Mouse (Mus musculus) monocyte, adult 2 months (primary cell): ENCODE data around the gene Gabrb2.

Experiments used
- DNase-seq, 2 experiments: peaks; one replicate each; pipeline ENCODE4 v3.0.0; 2022; ENCODE audit warnings: low spot score in 2 of 2, low read depth in 1 of 2

Gabrb2 gene

GRCm38 (mm10) chr11:42418996-42419782, at the start of gene Gabrb2:
Gabrb2 (plus strand) TSS chr11:42419757.
- no peak for DNase-seq

DNA sequence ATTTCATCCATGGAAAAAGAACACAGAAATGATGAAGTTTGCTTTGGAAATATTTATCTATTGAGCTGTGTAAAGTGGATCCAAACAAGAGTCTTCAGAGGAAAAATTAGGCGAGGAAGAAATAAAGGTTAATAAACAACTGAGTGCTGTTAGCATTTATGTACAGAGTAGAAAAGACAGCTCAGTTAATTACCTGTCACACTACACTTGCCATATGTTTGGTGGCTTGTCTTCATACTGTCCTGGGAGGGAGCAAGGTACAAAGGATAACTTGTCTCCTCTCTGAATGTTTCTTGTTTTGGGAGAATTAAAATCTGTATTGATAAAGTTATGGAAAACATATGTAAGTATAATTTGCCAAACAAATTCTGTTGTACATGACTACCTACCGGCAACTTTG, 40.6 kb upstream of the Gabrb2 start:
- DNase-seq, result no peak

- DNase-seq, result no peak
Measured at GRCm38 (mm10) chr11:42386486-42386885, 33.1 kb upstream of the Gabrb2 start.

GRCm38 (mm10) chr11:42390682-42391290, 28.8 kb upstream of the Gabrb2 start:
- no peak for DNase-seq

GRCm38 (mm10) chr11:42393451-42393850, 26.1 kb upstream of the Gabrb2 start:
- DNase-seq, result no peak

DNA sequence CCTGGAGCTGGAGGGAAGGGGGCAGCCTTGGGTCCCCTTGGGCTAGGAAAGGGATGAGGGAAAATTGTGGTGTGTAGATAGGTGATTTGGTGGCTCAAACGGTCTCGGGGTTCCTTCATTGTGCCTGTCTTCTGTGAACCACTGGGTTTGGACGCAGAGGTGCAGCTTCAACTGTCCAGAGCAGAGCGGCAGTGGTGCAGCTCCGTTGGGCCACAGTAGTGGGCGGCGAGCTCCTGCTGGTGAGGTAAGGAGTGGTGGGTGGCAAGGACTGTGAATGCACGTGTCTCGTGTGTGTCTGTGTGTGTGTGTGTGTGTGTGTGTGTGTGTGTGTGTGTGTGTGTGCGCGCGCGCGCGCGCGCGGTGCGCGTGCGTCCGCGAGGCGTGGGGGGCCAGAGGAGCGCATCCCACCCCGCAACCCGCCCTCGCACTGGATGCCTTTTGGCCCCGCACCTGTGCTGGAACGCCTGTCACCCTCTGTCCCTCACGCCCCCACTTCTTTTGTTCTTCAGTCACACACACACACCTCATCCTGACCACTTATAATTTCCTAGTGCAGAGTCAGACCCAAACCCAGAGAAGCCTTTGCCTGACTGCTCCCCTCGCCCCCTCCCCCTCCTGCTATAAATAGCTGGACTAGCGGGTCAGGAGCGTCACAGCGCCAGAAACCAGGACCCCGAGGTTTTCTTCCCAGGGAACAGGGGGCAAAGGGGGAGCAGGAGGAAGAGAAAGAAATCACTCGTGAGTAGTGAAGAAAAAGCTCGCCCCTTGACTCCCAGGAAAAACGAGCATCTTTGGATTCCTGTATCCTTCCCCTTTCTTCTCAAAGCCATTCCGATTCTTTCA, 455 bp downstream of the Gabrb2 start:
- DNase-seq, result no peak

DNA sequence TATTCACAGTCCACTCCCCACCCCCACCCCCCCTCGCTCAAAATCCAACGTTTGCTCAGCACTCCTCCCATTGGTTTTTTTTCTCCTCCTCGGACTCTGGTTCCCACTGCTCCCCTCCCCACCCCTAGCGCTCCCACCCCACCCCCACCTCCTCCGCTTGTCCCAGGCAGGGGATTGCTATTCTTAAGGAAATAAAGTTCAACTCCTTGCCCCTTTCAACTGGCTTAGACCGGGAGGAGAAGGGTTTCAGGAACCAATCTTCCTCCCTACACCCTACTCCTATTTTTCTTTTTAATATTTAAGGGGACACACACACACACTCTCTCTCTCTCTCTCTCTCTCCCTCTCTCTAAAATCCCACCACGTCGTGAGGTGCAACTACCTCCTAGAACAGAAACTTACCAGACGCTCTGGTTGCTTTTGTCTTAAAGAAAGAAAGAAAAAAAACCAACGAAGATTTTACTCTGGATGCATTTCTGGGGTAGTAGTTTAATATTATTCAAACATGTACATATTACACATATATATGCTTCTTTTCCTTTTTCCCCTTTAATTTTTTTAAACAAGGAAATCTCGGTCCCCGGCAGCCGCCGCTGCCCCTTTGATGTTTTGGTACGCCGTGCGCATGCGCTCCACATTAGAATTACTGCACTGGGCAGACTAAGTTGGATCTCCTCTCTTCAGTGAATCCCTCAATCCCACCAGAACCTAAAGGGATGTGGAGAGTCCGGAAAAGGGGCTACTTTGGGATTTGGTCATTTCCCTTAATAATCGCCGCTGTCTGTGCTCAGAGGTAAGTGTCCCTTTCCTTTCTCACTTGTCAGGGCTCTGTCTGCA, 1.3 kb downstream of the Gabrb2 start:
- no peak for DNase-seq

DNA sequence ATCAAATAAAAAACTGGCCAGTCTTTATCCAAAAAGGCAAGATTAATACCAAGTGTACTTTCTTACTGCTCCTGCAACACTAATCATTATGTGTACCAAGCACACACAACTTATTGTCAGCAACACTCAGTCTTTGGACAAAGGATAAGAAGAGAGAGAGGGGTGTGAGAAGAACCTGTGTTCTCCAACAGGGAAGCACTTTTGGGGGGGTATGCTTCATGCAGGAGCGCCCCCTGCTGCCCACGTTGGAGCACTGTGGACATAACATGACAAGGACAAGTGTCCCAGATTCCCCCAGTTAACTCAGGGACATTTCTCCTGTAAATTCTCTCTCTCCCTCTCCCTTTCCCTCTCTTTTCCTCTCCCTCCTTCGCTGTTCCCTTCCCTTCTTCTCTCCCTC, 3.7 kb downstream of the Gabrb2 start:
- no peak for DNase-seq

DNA sequence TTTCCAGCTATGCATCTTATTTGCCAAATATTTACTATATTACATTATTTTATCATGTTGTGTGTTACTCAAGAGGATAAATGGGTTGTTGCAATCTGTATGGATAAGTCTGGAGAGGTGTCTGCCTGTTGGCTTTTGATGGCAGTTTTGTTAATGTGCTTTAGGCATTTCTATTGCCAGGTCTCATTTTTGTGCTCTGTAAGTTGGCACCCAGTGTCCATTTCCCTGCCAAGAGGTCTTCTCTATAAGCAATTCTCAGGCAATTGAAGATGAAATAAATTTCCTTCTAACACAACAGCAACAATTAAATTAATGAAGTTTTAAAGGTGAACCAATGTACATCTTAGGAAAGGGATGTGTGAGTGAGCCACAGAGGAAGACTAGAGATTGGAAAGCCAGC, 11.9 kb downstream of the Gabrb2 start:
- no peak for DNase-seq

DNA sequence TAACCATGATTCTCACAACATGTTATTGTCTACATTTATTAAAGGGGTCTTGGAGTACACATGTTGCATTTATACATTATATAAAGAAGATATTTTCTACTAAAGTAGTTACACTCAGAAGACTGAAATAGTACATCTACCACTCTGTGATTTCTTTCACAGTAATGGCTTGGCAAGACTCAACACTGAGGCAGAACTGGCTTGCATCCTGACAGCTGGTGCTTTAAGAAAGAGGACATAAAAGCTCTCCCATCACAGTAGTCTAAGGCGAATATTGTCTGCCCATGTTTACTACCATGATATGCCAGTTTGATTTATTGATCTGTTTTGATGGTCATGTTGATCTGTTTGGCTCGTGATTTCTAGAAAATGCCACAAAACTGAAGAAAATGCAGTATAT, 19.4 kb downstream of the Gabrb2 start:
- no peak for DNase-seq

GRCm38 (mm10) chr11:42443641-42444040, 24.1 kb downstream of the Gabrb2 start:
- no peak for DNase-seq

DNA sequence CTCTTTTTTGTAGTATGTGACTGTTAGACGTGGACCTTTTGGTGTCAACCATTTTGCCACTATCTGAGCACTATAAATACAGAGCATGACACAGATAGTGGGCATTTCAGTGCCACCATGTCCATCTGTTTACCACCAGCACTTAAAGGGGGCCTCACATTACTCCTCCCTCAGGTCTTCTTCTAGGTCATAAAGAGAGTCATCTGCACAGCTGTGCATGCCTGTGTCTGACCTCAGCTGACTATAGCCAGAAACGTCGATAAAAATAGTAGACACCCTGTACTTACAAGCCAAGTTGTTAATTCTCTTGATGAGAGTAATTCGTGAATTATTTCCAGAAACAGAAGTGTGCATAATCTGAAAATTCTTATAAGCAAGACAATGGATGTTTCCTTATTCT, 29.4 kb downstream of the Gabrb2 start:
- DNase-seq, result no peak

- no peak for DNase-seq
Measured at GRCm38 (mm10) chr11:42464136-42464535, 44.6 kb downstream of the Gabrb2 start.

- no peak for DNase-seq
Measured at GRCm38 (mm10) chr11:42468381-42468780, 48.8 kb downstream of the Gabrb2 start.

DNA sequence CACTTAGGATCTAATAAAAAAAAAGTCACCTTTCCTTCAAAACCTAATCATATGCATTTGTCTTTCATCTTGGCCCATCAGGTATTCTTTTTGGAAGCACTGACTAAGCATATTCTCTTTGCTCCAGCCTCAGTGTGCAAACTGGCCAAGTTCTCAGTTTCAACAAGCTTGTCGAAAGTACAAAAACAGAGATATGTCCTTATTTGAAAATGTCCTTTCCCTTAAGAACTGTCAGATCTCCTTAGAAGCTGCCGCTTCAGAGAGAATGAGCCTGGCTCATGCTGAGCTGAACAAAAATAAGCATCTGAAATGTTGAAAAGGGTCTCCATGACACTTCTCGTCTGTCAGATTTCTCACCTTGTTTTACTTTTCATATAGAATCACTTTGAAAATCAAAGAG, 55.0 kb downstream of the Gabrb2 start:
- no peak for DNase-seq

DNA sequence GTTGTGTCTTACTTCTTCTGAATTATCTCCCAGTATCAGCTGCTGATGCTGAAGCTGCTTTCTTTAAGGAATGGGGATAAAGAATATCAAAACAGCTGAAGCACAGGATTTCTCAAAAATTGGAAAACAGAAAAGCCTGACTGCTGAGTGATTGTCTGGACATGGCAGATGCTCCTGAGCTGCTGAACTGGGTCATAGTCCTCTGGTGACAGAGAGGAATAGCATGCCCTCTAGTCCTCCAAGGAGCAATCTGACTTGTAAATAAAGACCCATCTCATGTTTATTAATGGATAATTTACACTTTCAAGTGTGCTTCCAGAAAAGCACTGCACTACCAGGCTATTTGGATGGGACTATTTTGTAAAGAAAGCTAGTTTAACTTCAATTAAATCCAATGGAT, 68.1 kb downstream of the Gabrb2 start:
- DNase-seq, result no peak

- DNase-seq, result no peak
Measured at GRCm38 (mm10) chr11:42501166-42501565, 81.6 kb downstream of the Gabrb2 start.

- DNase-seq, result no peak
Measured at GRCm38 (mm10) chr11:42505436-42505835, 85.9 kb downstream of the Gabrb2 start.

GRCm38 (mm10) chr11:42505911-42506310, 86.4 kb downstream of the Gabrb2 start:
- DNase-seq, result no peak

GRCm38 (mm10) chr11:42521960-42522359, 102.4 kb downstream of the Gabrb2 start:
- DNase-seq, result no peak

- DNase-seq, result no peak
Measured at GRCm38 (mm10) chr11:42528226-42528881, 108.8 kb downstream of the Gabrb2 start.
